In the genomic region with DNA sequence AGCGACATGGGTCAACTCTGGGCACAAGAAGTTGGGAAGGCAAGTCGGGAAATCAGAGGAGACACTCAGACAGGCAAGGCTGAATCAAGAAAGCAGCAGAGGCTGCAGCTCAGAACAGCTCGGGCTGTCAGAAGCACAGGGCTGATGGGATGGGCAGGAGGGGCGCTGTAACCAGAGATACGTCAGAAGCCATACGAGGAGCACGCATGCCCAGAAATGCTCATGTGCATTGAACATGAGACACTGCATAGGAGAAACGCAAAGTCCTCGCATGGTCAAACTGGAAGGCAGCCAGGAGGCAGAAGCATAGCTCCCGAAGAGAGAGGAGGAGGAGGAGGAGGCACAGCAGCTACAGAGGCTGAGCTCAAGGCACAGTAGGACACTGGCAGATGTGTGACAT, we compare ENCODE assay signal across 9 mouse cellular contexts. TPM values are rescaled to one million over a fixed set of nuclear protein-coding genes. Genes with fewer than 3 reads are reported as not detected.
DNase-seq lines count a peak whose midpoint lies in the region; ATAC-seq lines count a peak whose summit lies in the region.
"Had no signal": no experiment of that assay in that cellular context is flagged by ENCODE, and none has a peak within 500 bp of the region (broad histone marks: within the 10 kb centered on the region; RNA-seq: fewer than 3 reads in every experiment).

No protein-coding gene starts in this region.

- ATAC-seq in lung, embryonic 16.5 days (ENCODE audit: low read depth): peak; percentile 79
- ATAC-seq in liver, embryonic 12.5 days: no peak
- no peak for ATAC-seq in kidney, embryonic 14.5 days (ENCODE audit: low FRiP score, low TSS enrichment)

- H3K27me3 ChIP-seq in lung, embryonic 16.5 days (ENCODE audit: control insufficient read depth, insufficient read depth, low read depth, low read length): no peaks in the 10 kb centered on the region
- 0 out of 2 replicates have a peak, but pooled peaks cover 8% of the 10 kb centered on the region for H3K27me3 ChIP-seq in liver, embryonic 12.5 days (replicated peaks)
- H3K27me3 ChIP-seq in kidney, embryonic 14.5 days (ENCODE audit: control insufficient read depth, insufficient read depth, low read length): no peaks in the 10 kb centered on the region

- 40% methylated on average over 10 of the region's 10 CpGs for WGBS in lung, embryonic 16.5 days
- 55% methylated on average over 10 of the region's 10 CpGs for WGBS in liver, embryonic 12.5 days (ENCODE audit: insufficient replicate concordance)
- 52% methylated on average over 10 of the region's 10 CpGs for WGBS in kidney, embryonic 14.5 days

- 0 out of 2 replicates have a peak, but pooled peaks cover under 1% of the 10 kb centered on the region for H3K36me3 ChIP-seq in lung, embryonic 16.5 days (ENCODE audit: control insufficient read depth, insufficient read depth, low read length)
- H3K36me3 ChIP-seq in liver, embryonic 12.5 days: no peaks in the 10 kb centered on the region
- H3K36me3 ChIP-seq in kidney, embryonic 14.5 days (ENCODE audit: control insufficient read depth, insufficient read depth, low read length): peaks cover 15% of the 10 kb centered on the region; the same call in 1 of the 2 replicates

- peaks cover 3% of the 10 kb centered on the region; the same call in 1 of the 2 replicates for H3K4me1 ChIP-seq in lung, embryonic 16.5 days (replicated peaks; ENCODE audit: control insufficient read depth, insufficient read depth, low read length)
- H3K4me1 ChIP-seq in liver, embryonic 12.5 days: no peaks in the 10 kb centered on the region
- H3K4me1 ChIP-seq in kidney, embryonic 14.5 days (ENCODE audit: control insufficient read depth, insufficient read depth, low read length): no peaks in the 10 kb centered on the region

- H3K9ac ChIP-seq in lung, embryonic 16.5 days (ENCODE audit: low read length): no peak overlapping the region
- no peak overlapping the region for H3K9ac ChIP-seq in liver, embryonic 12.5 days
- no peak overlapping the region for H3K9ac ChIP-seq in kidney, embryonic 14.5 days (ENCODE audit: low read depth, low read length)

- peak overlapping the region; percentile 38 for H3K4me2 ChIP-seq in lung, embryonic 16.5 days (ENCODE audit: low read depth, low read length)
- no peak overlapping the region for H3K4me2 ChIP-seq in liver, embryonic 12.5 days
- no peak overlapping the region for H3K4me2 ChIP-seq in kidney, embryonic 14.5 days (replicated peaks; ENCODE audit: low read depth, low read length)

- no peak overlapping the region for H3K27ac ChIP-seq in lung, embryonic 16.5 days (ENCODE audit: low read length)
- H3K27ac ChIP-seq in liver, embryonic 12.5 days: no peak overlapping the region
- no peak overlapping the region for H3K27ac ChIP-seq in kidney, embryonic 14.5 days (ENCODE audit: low read depth, low read length)

- DNase-seq in cerebellum, postnatal 10 days: peak; percentile 53 to 66
- DNase-seq in cerebellum, adult 11 months: no peak
- no peak for DNase-seq in lung, postnatal 25 days (ENCODE audit: low spot score)
- DNase-seq in left cerebral cortex, adult 9 months (ENCODE audit: low spot score in 2 of 2): peak; percentile 61 to 72
- peak; percentile 66 to 81 for DNase-seq in right cerebral cortex, postnatal 36 days (ENCODE audit: low spot score in 2 of 2)

- no peak overlapping the region for H3K4me3 ChIP-seq in lung, embryonic 16.5 days (ENCODE audit: low read length)
- H3K4me3 ChIP-seq in liver, embryonic 12.5 days: no peak overlapping the region
- H3K4me3 ChIP-seq in kidney, embryonic 14.5 days (ENCODE audit: low read length): no peak overlapping the region
- H3K4me3 ChIP-seq: erythroblast, embryonic 14.5 days had no signal

- H3K9me3 ChIP-seq in lung, embryonic 16.5 days (ENCODE audit: control insufficient read depth, low read length): no peaks in the 10 kb centered on the region
- no peaks in the 10 kb centered on the region for H3K9me3 ChIP-seq in liver, embryonic 12.5 days (replicated peaks)
- H3K9me3 ChIP-seq in kidney, embryonic 14.5 days (ENCODE audit: control insufficient read depth, low read length): no peaks in the 10 kb centered on the region

RNA-seq across cellular contexts. Expression of a gene that starts 38.9 kb away (rescaled TPM):
- polyA plus RNA-seq in lung, embryonic 16.5 days (2015; fragmentation: Nextera tagmentation; extraction: Ambion mirVana): 102 and 104 TPM in 2 replicates
- 51.5 and 55.2 TPM in 2 replicates for polyA plus RNA-seq in liver, embryonic 12.5 days (2016; fragmentation: Nextera tagmentation; extraction: Ambion mirVana)
- polyA plus RNA-seq in kidney, embryonic 14.5 days (2014; fragmentation: Nextera tagmentation; extraction: Ambion mirVana): 70.4 and 120 TPM in 2 replicates

Comparison
In these comparisons a context has a peak if more than half of its experiments do, and no peak if none do; other contexts are left out.
1. DNase-seq: peak in cerebellum, postnatal 10 days (2 of 2), left cerebral cortex, adult 9 months (2 of 2) and right cerebral cortex, postnatal 36 days (2 of 2); none in cerebellum, adult 11 months (single experiment) and lung, postnatal 25 days (single experiment).